Mouse (Mus musculus): ENCODE measurements around the gene Gm7029. TPM values are rescaled to one million over a fixed set of nuclear protein-coding genes. Genes with fewer than 3 reads are reported as not detected.

The Gm7029 gene
- polyA plus RNA-seq, 1 experiment from 2014 or later = not detected

- Histone ChIP-seq H3K27me3 (replicated peaks; ENCODE audit: control insufficient read depth, insufficient read depth, low read length) (no peaks in the 10 kb centered on the region), H3K9me3 (ENCODE audit: control insufficient read depth, low read length) (no peaks in the 10 kb centered on the region), H3K4me2 (ENCODE audit: low read depth, low read length) (no peak overlapping the region), H3K4me3 (ENCODE audit: low read depth, low read length) (no peak overlapping the region), H3K27ac (replicated peaks; ENCODE audit: low read depth, low read length) (no peak overlapping the region), H3K9ac (ENCODE audit: low read depth, low read length) (no peak overlapping the region), H3K4me1 (ENCODE audit: control insufficient read depth, insufficient read depth, low read length) (peaks cover 15% of the 10 kb centered on the region), H3K36me3 (ENCODE audit: control insufficient read depth, insufficient read depth, low read length) (peaks cover 52% of the 10 kb centered on the region)
- DNase-seq (ENCODE audit: low spot score) (no peak), ATAC-seq (ENCODE audit: low read depth) (no peak)
- WGBS = 95% methylated on average over 8 of the region's 8 CpGs
These were observed 40.3 kb downstream of the Gm7029 start for GRCm38 (mm10) chr17:33913905-33914304.

GRCm38 (mm10) chr17:33914969-33915391 lies 41.3 kb downstream of the Gm7029 start:
- Histone ChIP-seq H3K4me1 (ENCODE audit: control insufficient read depth, insufficient read depth, low read length) (peaks cover 15% of the 10 kb centered on the region), H3K27ac (replicated peaks; ENCODE audit: low read depth, low read length) (no peak overlapping the region), H3K4me3 (ENCODE audit: low read depth, low read length) (peak overlapping the region; percentile 51), H3K9me3 (ENCODE audit: control insufficient read depth, low read length) (no peaks in the 10 kb centered on the region), H3K4me2 (ENCODE audit: low read depth, low read length) (peak overlapping the region; percentile 70; the same call in 1 of the 2 replicates), H3K9ac (ENCODE audit: low read depth, low read length) (no peak overlapping the region), H3K27me3 (replicated peaks; ENCODE audit: control insufficient read depth, insufficient read depth, low read length) (no peaks in the 10 kb centered on the region), H3K36me3 (ENCODE audit: control insufficient read depth, insufficient read depth, low read length) (peaks cover 52% of the 10 kb centered on the region)
- ATAC-seq (ENCODE audit: low read depth) (no peak), DNase-seq (ENCODE audit: low spot score) (no peak)
- 73% methylated on average over 13 of the region's 13 CpGs for WGBS

GRCm38 (mm10) chr17:33915671-33916250 lies 42.1 kb downstream of the Gm7029 start, which contains the start of the genes Tapbp and Zbtb22:
Tapbp (plus strand) TSS chr17:33915899.
Zbtb22 (plus strand) TSS chr17:33915904.
- under 1% methylated on average over 22 of the region's 34 CpGs for WGBS
- peaks cover 52% of the 10 kb centered on the region for H3K36me3 ChIP-seq (ENCODE audit: control insufficient read depth, insufficient read depth, low read length)
- H3K9ac ChIP-seq (ENCODE audit: low read depth, low read length) = peak within 1 kb of the TSS; percentile 66
- peaks cover 10% of the 10 kb centered on the region for H3K4me1 ChIP-seq (ENCODE audit: control insufficient read depth, insufficient read depth, low read length)
- ATAC-seq (ENCODE audit: low read depth) (peak; percentile 93), DNase-seq (ENCODE audit: low spot score) (peak; percentile 99)
- H3K27ac ChIP-seq (replicated peaks; ENCODE audit: low read depth, low read length) = peak within 1 kb of the TSS; percentile 76
- H3K9me3 ChIP-seq (ENCODE audit: control insufficient read depth, low read length) = no peaks in the 10 kb centered on the region
- H3K4me3 ChIP-seq (ENCODE audit: low read depth, low read length) = peak within 1 kb of the TSS; percentile 51
- H3K27me3 ChIP-seq (replicated peaks; ENCODE audit: control insufficient read depth, insufficient read depth, low read length) = no peaks in the 10 kb centered on the region
- H3K4me2 ChIP-seq (ENCODE audit: low read depth, low read length) = peak within 1 kb of the TSS; percentile 70

DNA sequence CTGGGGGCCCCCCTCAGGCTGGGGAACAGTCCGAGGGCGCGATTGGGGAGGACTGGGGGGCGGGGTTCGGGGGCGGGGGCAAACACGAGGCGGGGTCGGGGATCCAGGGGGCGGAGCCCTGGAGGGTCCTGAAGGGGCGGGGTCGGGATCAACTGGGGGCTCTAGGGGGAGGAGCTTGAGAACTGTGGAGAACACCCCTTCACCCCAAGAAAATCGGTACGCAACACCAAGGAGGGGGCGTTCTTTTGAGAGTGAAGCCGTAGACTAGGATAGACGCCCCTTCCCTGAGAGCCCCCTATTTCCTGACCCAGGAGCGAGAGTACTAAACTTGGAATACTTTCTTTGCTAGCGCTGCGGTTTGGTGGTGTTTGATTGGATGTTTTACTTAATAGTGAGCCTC lies 42.7 kb downstream of the Gm7029 start:
- Histone ChIP-seq H3K27ac (replicated peaks; ENCODE audit: low read depth, low read length) (peak overlapping the region; percentile 76), H3K9me3 (ENCODE audit: control insufficient read depth, low read length) (no peaks in the 10 kb centered on the region), H3K4me2 (ENCODE audit: low read depth, low read length) (peak overlapping the region; percentile 70), H3K4me1 (ENCODE audit: control insufficient read depth, insufficient read depth, low read length) (peaks cover 10% of the 10 kb centered on the region), H3K4me3 (ENCODE audit: low read depth, low read length) (peak overlapping the region; percentile 51), H3K27me3 (replicated peaks; ENCODE audit: control insufficient read depth, insufficient read depth, low read length) (no peaks in the 10 kb centered on the region), H3K9ac (ENCODE audit: low read depth, low read length) (peak overlapping the region; percentile 66), H3K36me3 (ENCODE audit: control insufficient read depth, insufficient read depth, low read length) (peaks cover 46% of the 10 kb centered on the region)
- peak; percentile 83 for DNase-seq (ENCODE audit: low spot score)
- ATAC-seq (ENCODE audit: low read depth) = peak; percentile 1; the same call in 1 of the 2 replicates
- WGBS = 2% methylated on average over 14 of the region's 20 CpGs

DNA sequence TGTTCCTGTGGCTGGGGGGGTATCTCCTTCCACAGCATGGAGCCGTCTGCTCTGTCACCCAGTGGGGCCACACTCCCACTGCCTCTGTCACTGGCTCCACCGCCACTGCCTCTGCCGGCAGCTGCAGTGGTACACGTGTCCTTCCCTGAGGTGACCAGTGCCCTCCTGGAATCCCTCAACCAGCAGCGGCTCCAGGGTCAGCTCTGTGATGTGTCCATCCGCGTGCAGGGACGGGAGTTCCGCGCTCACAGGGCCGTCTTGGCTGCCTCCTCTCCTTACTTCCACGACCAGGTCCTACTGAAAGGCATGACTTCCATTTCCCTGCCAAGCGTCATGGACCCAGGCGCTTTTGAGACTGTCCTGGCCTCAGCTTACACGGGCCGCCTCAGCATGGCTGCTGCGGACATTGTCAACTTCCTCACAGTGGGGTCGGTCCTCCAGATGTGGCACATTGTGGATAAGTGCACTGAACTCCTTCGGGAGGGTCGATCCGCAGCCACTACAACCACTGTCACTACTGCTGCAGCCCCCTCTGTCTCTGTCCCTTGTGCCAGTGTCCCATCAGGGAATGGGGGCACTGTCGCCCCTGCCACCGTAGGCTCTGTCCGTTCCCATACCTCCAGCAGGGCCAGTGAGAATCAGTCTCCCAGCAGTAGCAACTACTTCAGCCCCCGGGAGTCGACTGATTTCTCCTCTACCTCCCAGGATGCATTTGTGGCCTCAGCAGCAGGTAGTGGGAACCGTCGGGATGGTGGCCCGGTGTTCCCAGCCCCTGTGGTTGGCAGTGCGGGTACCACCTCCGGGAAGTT lies 43.4 kb downstream of the Gm7029 start:
- H3K36me3 ChIP-seq (ENCODE audit: control insufficient read depth, insufficient read depth, low read length) = peaks cover 39% of the 10 kb centered on the region
- DNase-seq (ENCODE audit: low spot score) (no peak), ATAC-seq (ENCODE audit: low read depth) (no peak)
- peaks cover 10% of the 10 kb centered on the region for H3K4me1 ChIP-seq (ENCODE audit: control insufficient read depth, insufficient read depth, low read length)
- H3K4me3 ChIP-seq (ENCODE audit: low read depth, low read length) = peak overlapping the region; percentile 51
- no peaks in the 10 kb centered on the region for H3K9me3 ChIP-seq (ENCODE audit: control insufficient read depth, low read length)
- no peak overlapping the region for H3K27ac ChIP-seq (replicated peaks; ENCODE audit: low read depth, low read length)
- H3K27me3 ChIP-seq (replicated peaks; ENCODE audit: control insufficient read depth, insufficient read depth, low read length) = no peaks in the 10 kb centered on the region
- H3K4me2 ChIP-seq (ENCODE audit: low read depth, low read length) = peak overlapping the region; percentile 70
- H3K9ac ChIP-seq (ENCODE audit: low read depth, low read length) = peak overlapping the region; percentile 66; the same call in 1 of the 2 replicates
- 70% methylated on average over 31 of the region's 31 CpGs for WGBS

GRCm38 (mm10) chr17:33917656-33918292 lies 44.1 kb downstream of the Gm7029 start:
- ATAC-seq (ENCODE audit: low read depth) (no peak), DNase-seq (ENCODE audit: low spot score) (no peak)
- no peak overlapping the region for H3K4me2 ChIP-seq (ENCODE audit: low read depth, low read length)
- WGBS = 82% methylated on average over 18 of the region's 18 CpGs
- no peaks in the 10 kb centered on the region for H3K9me3 ChIP-seq (ENCODE audit: control insufficient read depth, low read length)
- H3K9ac ChIP-seq (ENCODE audit: low read depth, low read length) = no peak overlapping the region
- H3K36me3 ChIP-seq (ENCODE audit: control insufficient read depth, insufficient read depth, low read length) = peaks cover 32% of the 10 kb centered on the region
- no peak overlapping the region for H3K4me3 ChIP-seq (ENCODE audit: low read depth, low read length)
- H3K4me1 ChIP-seq (ENCODE audit: control insufficient read depth, insufficient read depth, low read length) = peaks cover 10% of the 10 kb centered on the region
- no peaks in the 10 kb centered on the region for H3K27me3 ChIP-seq (replicated peaks; ENCODE audit: control insufficient read depth, insufficient read depth, low read length)
- no peak overlapping the region for H3K27ac ChIP-seq (replicated peaks; ENCODE audit: low read depth, low read length)

DNA sequence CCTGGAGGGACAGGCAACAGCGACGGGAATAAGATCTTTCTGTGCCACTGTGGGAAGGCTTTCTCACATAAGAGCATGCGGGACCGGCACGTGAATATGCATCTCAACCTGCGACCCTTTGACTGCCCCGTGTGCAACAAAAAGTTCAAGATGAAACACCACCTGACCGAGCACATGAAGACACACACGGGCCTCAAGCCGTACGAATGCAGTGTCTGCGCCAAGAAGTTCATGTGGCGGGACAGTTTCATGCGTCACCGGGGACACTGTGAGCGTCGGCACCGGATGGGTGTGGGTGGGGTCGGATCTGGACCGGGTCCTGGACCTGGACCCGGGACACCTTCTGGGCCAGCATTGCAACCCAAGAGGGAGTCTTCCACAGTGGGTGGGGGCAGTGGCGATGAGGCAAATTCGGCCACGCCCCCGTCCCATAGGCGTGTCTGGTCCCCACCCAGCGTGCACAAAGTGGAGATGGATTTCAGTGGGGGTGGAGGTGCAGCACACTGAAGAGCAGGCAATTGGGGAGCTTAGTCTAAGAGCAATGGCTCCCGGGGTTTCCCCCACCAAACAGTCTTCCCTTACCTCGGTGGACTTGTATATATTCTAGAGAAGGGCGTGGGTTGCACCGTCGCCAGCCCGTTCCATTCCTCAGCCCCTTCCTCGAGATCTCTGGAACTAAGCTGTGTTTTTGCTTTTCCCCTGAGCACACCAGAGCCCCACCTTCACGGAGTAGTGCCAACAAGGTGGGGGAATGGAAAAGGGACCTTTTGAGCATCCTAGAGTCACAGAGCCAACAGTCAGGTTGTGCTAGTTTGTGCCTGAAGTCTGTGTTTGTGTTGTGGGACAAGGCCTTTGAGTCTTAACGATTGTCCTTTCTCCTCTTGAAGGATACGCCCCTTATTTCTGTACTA lies 44.9 kb downstream of the Gm7029 start:
- H3K27ac ChIP-seq (replicated peaks; ENCODE audit: low read depth, low read length) = 0 out of 2 replicates have a peak overlapping the region, but pooled peaks have one; percentile 46
- no peaks in the 10 kb centered on the region for H3K27me3 ChIP-seq (replicated peaks; ENCODE audit: control insufficient read depth, insufficient read depth, low read length)
- H3K4me2 ChIP-seq (ENCODE audit: low read depth, low read length) = peak overlapping the region; percentile 97
- H3K36me3 ChIP-seq (ENCODE audit: control insufficient read depth, insufficient read depth, low read length) = peaks cover 26% of the 10 kb centered on the region
- no peaks in the 10 kb centered on the region for H3K9me3 ChIP-seq (ENCODE audit: control insufficient read depth, low read length)
- 61% methylated on average over 32 of the region's 37 CpGs for WGBS
- DNase-seq (ENCODE audit: low spot score) (no peak), ATAC-seq (ENCODE audit: low read depth) (no peak)
- no peak overlapping the region; the same call in 1 of the 2 replicates for H3K9ac ChIP-seq (ENCODE audit: low read depth, low read length)
- peak overlapping the region; percentile 66 for H3K4me3 ChIP-seq (ENCODE audit: low read depth, low read length)
- peaks cover 10% of the 10 kb centered on the region for H3K4me1 ChIP-seq (ENCODE audit: control insufficient read depth, insufficient read depth, low read length)

Measured in embryonic facial prominence, embryonic 14.5 days (tissue).